In the genomic region with DNA sequence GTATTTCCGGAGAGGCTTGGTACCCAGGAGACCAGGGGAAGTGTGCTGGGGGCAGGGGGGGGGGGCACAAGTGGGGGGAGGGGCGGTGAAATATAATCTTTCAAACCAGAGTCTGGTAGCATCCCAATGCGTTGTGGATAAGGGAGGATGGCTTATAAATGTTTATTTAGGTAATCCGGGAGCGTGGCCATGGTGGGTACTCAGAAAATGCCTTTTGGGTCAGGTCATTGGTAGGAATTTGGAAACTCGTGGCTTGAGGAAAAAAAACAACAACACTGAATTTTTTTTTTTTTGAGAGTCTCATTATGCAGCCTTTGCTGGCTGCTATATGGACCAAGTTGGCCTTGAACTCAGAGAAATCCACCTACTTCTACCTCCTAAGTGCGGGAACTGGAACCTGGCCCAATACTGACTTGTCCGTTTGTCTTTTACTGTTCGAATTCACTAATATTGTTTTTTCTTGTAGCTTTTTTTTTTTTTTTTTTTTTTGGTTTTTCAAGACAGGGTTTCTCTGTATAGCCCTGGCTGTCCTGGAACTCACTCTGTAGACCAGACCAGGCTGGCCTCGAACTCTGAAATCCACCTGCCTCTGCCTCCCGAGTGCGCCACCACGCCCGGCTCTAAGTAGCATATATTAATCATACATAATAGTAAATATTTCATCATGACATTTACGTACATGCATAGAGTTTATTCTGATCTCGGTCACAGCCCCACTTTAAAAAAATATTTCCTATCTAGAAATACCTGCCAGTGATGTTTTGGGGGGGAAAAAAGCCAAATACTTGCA, we compare ENCODE assay signal across 8 mouse cellular contexts. TPM values are rescaled to one million over a fixed set of nuclear protein-coding genes. Genes with fewer than 3 reads are reported as not detected.
DNase-seq lines count a peak whose midpoint lies in the region; ATAC-seq and TF ChIP-seq lines count a peak whose summit lies in the region.

No protein-coding gene starts in this region.

- peaks cover 17% of the 10 kb centered on the region for H3K4me1 ChIP-seq in kidney, postnatal 0 days (replicated peaks; ENCODE audit: insufficient read depth, low read length)
- H3K4me1 ChIP-seq in bone marrow macrophage, adult 2 months (ENCODE audit: control insufficient read depth, insufficient read depth, low read length) = peaks cover 47% of the 10 kb centered on the region
- peaks cover 2% of the 10 kb centered on the region for H3K4me1 ChIP-seq in hindbrain, embryonic 16.5 days (ENCODE audit: control insufficient read depth, insufficient read depth, low read depth, low read length)

- H3ac ChIP-seq in myocyte (ENCODE audit: control insufficient read depth, insufficient read length) = no peak overlapping the region

- H3K27ac ChIP-seq in kidney, postnatal 0 days = peak overlapping the region; percentile 82
- H3K27ac ChIP-seq in bone marrow macrophage, adult 2 months (ENCODE audit: insufficient read depth, low read depth, low read length) = peak overlapping the region; percentile 39
- peak overlapping the region; percentile 73 for H3K27ac ChIP-seq in hindbrain, embryonic 16.5 days (ENCODE audit: low read depth, low read length)

- ATAC-seq in kidney, postnatal 0 days (replicated peaks; ENCODE audit: low FRiP score, low read depth) = no peak
- no peak for ATAC-seq in hindbrain, embryonic 16.5 days

- peak overlapping the region; percentile 38 for H3K9ac ChIP-seq in kidney, postnatal 0 days (ENCODE audit: low read depth, low read length)
- H3K9ac ChIP-seq in hindbrain, embryonic 16.5 days (ENCODE audit: low read depth, low read length) = peak overlapping the region; percentile 68

- TF ChIP-seq CTCF in kidney, postnatal 0 days (IDR thresholded peaks at IDR 0.05; ENCODE audit: low read depth) = no peak
- no peak for TF ChIP-seq CTCF in bone marrow macrophage, adult 2 months (IDR thresholded peaks at IDR 0.05; ENCODE audit: low read depth, low read length)

- DNase-seq in kidney, postnatal 0 days (ENCODE audit: low spot score) = no peak
- no peak for DNase-seq in kidney, postnatal 36 days
- no peak for DNase-seq in left cerebral cortex, postnatal 36 days (ENCODE audit: low spot score in 2 of 2)
- DNase-seq in gastrocnemius, adult 8-10 months (ENCODE audit: low spot score in 2 of 2) = no peak
- no peak for DNase-seq in left cerebral cortex, adult 9 months (ENCODE audit: low spot score in 2 of 2)

- 24% methylated on average over 16 of the region's 16 CpGs for WGBS in kidney, postnatal 0 days
- WGBS in hindbrain, embryonic 16.5 days = 34% methylated on average over 16 of the region's 16 CpGs

- H3K79me2 ChIP-seq in myocyte (ENCODE audit: control insufficient read depth, insufficient read depth) = no peaks in the 10 kb centered on the region

- H3K27me3 ChIP-seq in kidney, postnatal 0 days (ENCODE audit: insufficient read depth, low read length) = no peaks in the 10 kb centered on the region
- H3K27me3 ChIP-seq in hindbrain, embryonic 16.5 days (replicated peaks; ENCODE audit: control insufficient read depth, insufficient read depth, low read length) = no peaks in the 10 kb centered on the region
- no peaks in the 10 kb centered on the region for H3K27me3 ChIP-seq in myocyte (ENCODE audit: control insufficient read depth, insufficient read depth, insufficient read length)

- H3K4me2 ChIP-seq in kidney, postnatal 0 days (ENCODE audit: low read length) = peak overlapping the region; percentile 54
- peak overlapping the region; percentile 68 for H3K4me2 ChIP-seq in hindbrain, embryonic 16.5 days (ENCODE audit: low read length)
- peak overlapping the region; percentile 72 for H3K4me2 ChIP-seq in myocyte (ENCODE audit: low read depth)

- H3K9me3 ChIP-seq in kidney, postnatal 0 days (replicated peaks; ENCODE audit: low read length) = no peaks in the 10 kb centered on the region
- H3K9me3 ChIP-seq in hindbrain, embryonic 16.5 days (ENCODE audit: control insufficient read depth, low read length) = no peaks in the 10 kb centered on the region

- no peak for TF ChIP-seq POLR2A in bone marrow macrophage, adult 2 months (IDR thresholded peaks at IDR 0.05; ENCODE audit: borderline replicate concordance, low read depth, low read length)
- no peak for TF ChIP-seq POLR2A in myocyte (IDR thresholded peaks at IDR 0.05; ENCODE audit: insufficient read length, low read depth)

- intact Hi-C loops in left cerebral cortex, postnatal 36 days (cut with DNase I) = loop anchor here (1.0 kb wide), 1 partner anchor 53 kb away; a partner anchor contains a TSS

- H3K4me3 ChIP-seq in kidney, postnatal 0 days (replicated peaks; ENCODE audit: low read depth, low read length) = peak overlapping the region; percentile 29
- H3K4me3 ChIP-seq in bone marrow macrophage, adult 2 months (ENCODE audit: insufficient read depth, low read length) = peak overlapping the region; percentile 71
- H3K4me3 ChIP-seq in hindbrain, embryonic 16.5 days (ENCODE audit: low read length) = peak overlapping the region; percentile 43
- H3K4me3 ChIP-seq in myocyte = peak overlapping the region; percentile 18

- no peaks in the 10 kb centered on the region for H3K36me3 ChIP-seq in kidney, postnatal 0 days (ENCODE audit: insufficient read depth, low read length)
- no peaks in the 10 kb centered on the region for H3K36me3 ChIP-seq in hindbrain, embryonic 16.5 days (ENCODE audit: control insufficient read depth, insufficient read depth, low read length)
- H3K36me3 ChIP-seq in myocyte (ENCODE audit: control insufficient read depth, insufficient read depth) = no peaks in the 10 kb centered on the region

TF ChIP-seq in myocyte, 11 proteins besides CTCF, POLR2A, EP300 and RAD21:
- no peak for TF ChIP-seq MAX (IDR thresholded peaks at IDR 0.05; ENCODE audit: low read depth)
TF ChIP-seq in myocyte: peak in this region for 0.

RNA-seq across cellular contexts. Expression of a gene that starts 52.8 kb away (rescaled TPM):
- 21.3 and 21.6 TPM in 2 replicates for polyA plus RNA-seq in kidney, postnatal 0 days (2015; fragmentation: Nextera tagmentation; extraction: Ambion mirVana)
- polyA plus RNA-seq in bone marrow macrophage, adult 2 months (2012; ENCODE audit: insufficient read depth, insufficient read length, missing spikeins) = 84.5 and 85.2 TPM in 2 replicates
- polyA plus RNA-seq in hindbrain, embryonic 16.5 days (2015; fragmentation: Nextera tagmentation; extraction: Ambion mirVana) = 7.2 and 8.2 TPM in 2 replicates
- 16.3 TPM for polyA plus RNA-seq in myocyte (2012; fragmentation: generic; extraction: Trizol)
- total RNA-seq in left cerebral cortex, postnatal 36 days (2021) = 1 to 10 TPM; 6.0 to 7.1 TPM
- total RNA-seq in gastrocnemius, adult 8-10 months (2022) = 10 to 100 TPM in 2 of 4 experiments, 1 to 10 TPM in 2; 8.6 to 18.9 (median 11.3) TPM

Comparison
In these comparisons a context has a peak if more than half of its experiments do, and no peak if none do; other contexts are left out.
1. H3K4me3 ChIP-seq: peak in every context shown above with its lines; median percentile 71 in bone marrow macrophage, adult 2 months; 43 in hindbrain, embryonic 16.5 days; 29 in kidney, postnatal 0 days; 18 in myocyte.